Mouse (Mus musculus) embryonic fibroblast, embryonic 13.5 days (primary cell): ENCODE measurements at regions not wholly inside any gene's neighbourhood (a gene's known extent, or its start where the extent isn't known, plus 50 kb on each side); places are given as distances from the start of the nearest gene placed in this dataset.

ENCODE experiments used
- CTCF ChIP-seq: IDR thresholded peaks from 2 replicates; pipeline ENCODE4 v1.5.1; 2011; ENCODE audit warnings: mild to moderate bottlenecking, control low read depth, low read length, moderate library complexity, borderline replicate concordance; ENCODE audit not compliant: insufficient read depth
- POLR2A ChIP-seq: IDR thresholded peaks from 2 replicates; pipeline ENCODE4 v1.6.1; 2011; ENCODE audit warnings: low read depth, mild to moderate bottlenecking, control low read depth, low read length, moderate library complexity

DNA sequence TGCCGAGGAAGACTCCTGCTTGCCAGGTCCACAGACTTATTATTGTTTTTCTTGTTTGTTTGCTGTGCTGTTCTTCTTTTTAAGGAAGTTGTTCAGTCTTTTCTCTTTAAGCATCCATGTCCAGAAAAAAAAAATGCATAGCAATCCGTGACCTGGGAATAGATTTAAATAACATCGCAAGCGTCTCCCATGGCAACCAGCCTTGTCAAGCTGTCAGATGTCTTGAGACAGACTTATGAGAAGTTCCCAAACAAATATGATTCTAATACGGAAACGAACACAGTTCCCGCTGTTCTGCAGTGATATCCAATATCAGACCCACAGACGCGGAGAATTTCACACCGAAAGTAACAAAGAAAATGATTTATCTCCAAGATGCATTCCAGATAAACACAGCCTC, 547.4 kb downstream of the Etnk1 start:
- TF ChIP-seq POLR2A = no peak
- TF ChIP-seq CTCF = no peak
